21 mouse cellular contexts compared by ENCODE assay signal in genomic region chr13:62245264-62245663, GRCm38 (mm10).
"Had no signal": no experiment of that assay in that cellular context is flagged by ENCODE, and none has a peak within 500 bp of the region (broad histone marks: within the 10 kb centered on the region; RNA-seq: fewer than 3 reads in every experiment).

No protein-coding gene starts in this region.

- H3K4me3 ChIP-seq: layer of hippocampus, adult 2 months; left cerebral cortex, adult 2 months; limb, embryonic 12.5 days; limb, embryonic 15.5 days; megakaryocyte, embryonic 14.5 days; midbrain, embryonic 10.5 days; midbrain, embryonic 13.5 days; myocyte; neural tube, embryonic 13.5 days had no signal

- H3K9ac ChIP-seq: limb, embryonic 12.5 days; limb, embryonic 15.5 days; liver, embryonic 14.5 days; liver, postnatal 0 days; lung, embryonic 14.5 days; midbrain, embryonic 13.5 days; neural tube, embryonic 13.5 days had no signal

- DNase-seq: kidney, adult 9 months; kidney, postnatal 25 days; layer of hippocampus, adult 9-11 months; layer of hippocampus, postnatal 36 days; left cerebral cortex, postnatal 4 days; liver, postnatal 0 days; lung, embryonic 14.5 days; thymus, postnatal 36 days had no signal

- H3K27me3 ChIP-seq: limb, embryonic 12.5 days; limb, embryonic 15.5 days; megakaryocyte, embryonic 14.5 days; midbrain, embryonic 13.5 days; neural tube, embryonic 13.5 days had no signal

- H3K27ac ChIP-seq: layer of hippocampus, adult 2 months; left cerebral cortex, adult 2 months; limb, embryonic 12.5 days; limb, embryonic 15.5 days; liver, embryonic 14.5 days; macrophage; midbrain, embryonic 10.5 days; midbrain, embryonic 13.5 days; neural tube, embryonic 13.5 days had no signal

- H3K9me3 ChIP-seq: limb, embryonic 12.5 days; limb, embryonic 15.5 days; megakaryocyte, embryonic 14.5 days; midbrain, embryonic 13.5 days had no signal

- ATAC-seq: liver, postnatal 0 days; lung, postnatal 0 days; midbrain, embryonic 13.5 days; midbrain, embryonic 16.5 days had no signal

- H3K4me1 ChIP-seq: limb, embryonic 12.5 days; limb, embryonic 15.5 days; megakaryocyte, embryonic 14.5 days; midbrain, embryonic 10.5 days; midbrain, embryonic 13.5 days; neural tube, embryonic 13.5 days had no signal

- H3K36me3 ChIP-seq: limb, embryonic 12.5 days; limb, embryonic 15.5 days; midbrain, embryonic 10.5 days; midbrain, embryonic 13.5 days; neural tube, embryonic 13.5 days had no signal
